7 mouse cellular contexts compared by ENCODE assay signal in genomic region chr9:74848411-74849194, GRCm38 (mm10). TPM values are rescaled to one million over a fixed set of nuclear protein-coding genes. Genes with fewer than 3 reads are reported as not detected.
DNase-seq lines count a peak whose midpoint lies in the region; ATAC-seq and TF ChIP-seq lines count a peak whose summit lies in the region.

No protein-coding gene starts in this region.

- no peak for DNase-seq in lung, postnatal 0 days (ENCODE audit: low spot score)
- DNase-seq in lung, postnatal 25 days (ENCODE audit: low spot score): no peak
- peak; percentile 53 for DNase-seq in liver, embryonic 11.5 days (ENCODE audit: low spot score)
- no peak for DNase-seq in spleen, adult 12 weeks (ENCODE audit: low spot score)

- no peaks in the 10 kb centered on the region for H3K36me3 ChIP-seq in lung, postnatal 0 days (ENCODE audit: insufficient read depth, low read length)
- H3K36me3 ChIP-seq in forebrain, embryonic 12.5 days (replicated peaks): no peaks in the 10 kb centered on the region
- no peaks in the 10 kb centered on the region for H3K36me3 ChIP-seq in liver, embryonic 11.5 days (ENCODE audit: control insufficient read depth, insufficient read depth, low read length)
- no peaks in the 10 kb centered on the region for H3K36me3 ChIP-seq in stomach, embryonic 16.5 days (ENCODE audit: control insufficient read depth, insufficient read depth, low read length)

- H3K4me2 ChIP-seq in lung, postnatal 0 days (replicated peaks; ENCODE audit: low read depth, low read length): peak overlapping the region; percentile 49
- H3K4me2 ChIP-seq in forebrain, embryonic 12.5 days: peak overlapping the region; percentile 85
- peak overlapping the region; percentile 59 for H3K4me2 ChIP-seq in liver, embryonic 11.5 days
- H3K4me2 ChIP-seq in stomach, embryonic 16.5 days (ENCODE audit: low read depth, low read length): peak overlapping the region; percentile 59

- H3K4me3 ChIP-seq in lung, postnatal 0 days (ENCODE audit: low read depth, low read length): peak overlapping the region; percentile 28
- H3K4me3 ChIP-seq in forebrain, embryonic 12.5 days (replicated peaks): peak overlapping the region; percentile 45
- peak overlapping the region; percentile 51 for H3K4me3 ChIP-seq in liver, embryonic 11.5 days (ENCODE audit: low read depth, low read length)
- peak overlapping the region; percentile 37 for H3K4me3 ChIP-seq in stomach, embryonic 16.5 days (replicated peaks; ENCODE audit: low read length)

- peaks cover 72% of the 10 kb centered on the region for H3K27me3 ChIP-seq in lung, postnatal 0 days (replicated peaks; ENCODE audit: insufficient read depth, low read length)
- peaks cover 83% of the 10 kb centered on the region for H3K27me3 ChIP-seq in forebrain, embryonic 12.5 days
- H3K27me3 ChIP-seq in liver, embryonic 11.5 days (replicated peaks; ENCODE audit: control insufficient read depth, insufficient read depth, low read length): peaks cover 76% of the 10 kb centered on the region
- peaks cover 83% of the 10 kb centered on the region for H3K27me3 ChIP-seq in stomach, embryonic 16.5 days (ENCODE audit: control insufficient read depth, insufficient read depth, low read length)

- H3K9ac ChIP-seq in lung, postnatal 0 days (replicated peaks; ENCODE audit: low read depth): no peak overlapping the region
- H3K9ac ChIP-seq in forebrain, embryonic 12.5 days: peak overlapping the region; percentile 47; the same call in 1 of the 2 replicates
- peak overlapping the region; percentile 35; the same call in 1 of the 2 replicates for H3K9ac ChIP-seq in liver, embryonic 11.5 days (ENCODE audit: low read depth, low read length)
- peak overlapping the region; percentile 51 for H3K9ac ChIP-seq in stomach, embryonic 16.5 days (ENCODE audit: low read length)

- peaks cover 6% of the 10 kb centered on the region; the same call in 1 of the 2 replicates for H3K4me1 ChIP-seq in lung, postnatal 0 days (ENCODE audit: insufficient read depth, low read depth, low read length)
- H3K4me1 ChIP-seq in forebrain, embryonic 12.5 days: peaks cover 26% of the 10 kb centered on the region
- H3K4me1 ChIP-seq in liver, embryonic 11.5 days (replicated peaks; ENCODE audit: control insufficient read depth, insufficient read depth, low read length): 0 out of 2 replicates have a peak, but pooled peaks cover 2% of the 10 kb centered on the region
- H3K4me1 ChIP-seq in stomach, embryonic 16.5 days (ENCODE audit: control insufficient read depth, insufficient read depth, low read length): 0 out of 2 replicates have a peak, but pooled peaks cover 8% of the 10 kb centered on the region

- no peak for TF ChIP-seq CTCF in lung, postnatal 0 days (IDR thresholded peaks at IDR 0.05)

- TF ChIP-seq EP300 in lung, postnatal 0 days (IDR thresholded peaks at IDR 0.05): no peak

- ATAC-seq in lung, postnatal 0 days: no peak
- no peak; the same call in 1 of the 2 replicates for ATAC-seq in forebrain, embryonic 12.5 days (ENCODE audit: low FRiP score)
- no peak for ATAC-seq in liver, embryonic 11.5 days (replicated peaks; ENCODE audit: low FRiP score)
- no peak for ATAC-seq in stomach, embryonic 16.5 days (ENCODE audit: insufficient read depth, low FRiP score)
- ATAC-seq in megakaryocyte progenitor cell, adult 5-6 weeks (replicated peaks; ENCODE audit: poor library complexity): no peak

- WGBS in lung, postnatal 0 days: 1% methylated on average over 46 of the region's 46 CpGs
- WGBS in forebrain, embryonic 12.5 days: under 1% methylated on average over 46 of the region's 46 CpGs
- 2% methylated on average over 46 of the region's 46 CpGs for WGBS in liver, embryonic 11.5 days
- WGBS in stomach, embryonic 16.5 days: 1% methylated on average over 46 of the region's 46 CpGs

- no peak overlapping the region for H3K27ac ChIP-seq in lung, postnatal 0 days (ENCODE audit: low read length)
- H3K27ac ChIP-seq in forebrain, embryonic 12.5 days: no peak overlapping the region
- H3K27ac ChIP-seq in liver, embryonic 11.5 days (ENCODE audit: low read depth, low read length): peak overlapping the region; percentile 71
- H3K27ac ChIP-seq in stomach, embryonic 16.5 days (ENCODE audit: low read length): 0 out of 2 replicates have a peak overlapping the region, but pooled peaks have one; percentile 15

- no peaks in the 10 kb centered on the region for H3K9me3 ChIP-seq in lung, postnatal 0 days (ENCODE audit: low read length)
- no peaks in the 10 kb centered on the region for H3K9me3 ChIP-seq in forebrain, embryonic 12.5 days
- H3K9me3 ChIP-seq in liver, embryonic 11.5 days (ENCODE audit: control insufficient read depth, low read length): no peaks in the 10 kb centered on the region
- no peaks in the 10 kb centered on the region for H3K9me3 ChIP-seq in stomach, embryonic 16.5 days (replicated peaks; ENCODE audit: control insufficient read depth, low read length)

RNA-seq across cellular contexts. Expression of gene Onecut1, which starts 13.1 kb away (rescaled TPM):
- polyA plus RNA-seq in lung, postnatal 0 days (2015; fragmentation: Nextera tagmentation; extraction: Ambion mirVana): not detected in 2 replicates
- 2.7 TPM in 2 replicates for polyA plus RNA-seq in forebrain, embryonic 12.5 days (2016; fragmentation: Nextera tagmentation; extraction: Ambion mirVana)
- 3.4 and 4.1 TPM in 2 replicates for polyA plus RNA-seq in liver, embryonic 11.5 days (2014; fragmentation: Nextera tagmentation; extraction: Ambion mirVana)
- polyA plus RNA-seq in stomach, embryonic 16.5 days (2015; fragmentation: Nextera tagmentation; extraction: Ambion mirVana): 1.5 and 2.0 TPM in 2 replicates
- not detected in 2 replicates for total RNA-seq in megakaryocyte progenitor cell, adult 5-6 weeks (2015)
- not detected in 2 replicates for total RNA-seq in megakaryocyte progenitor cell, adult 5-6 weeks (2017)

Comparison
In these comparisons a context has a peak if more than half of its experiments do, and no peak if none do; other contexts are left out.
1. H3K27ac ChIP-seq: peak in liver, embryonic 11.5 days (single experiment) and stomach, embryonic 16.5 days (single experiment); none in lung, postnatal 0 days (single experiment) and forebrain, embryonic 12.5 days (single experiment).
2. Peak in every context shown above with its lines, with median percentiles within 50 percentile points of each other: H3K4me2 ChIP-seq and H3K4me3 ChIP-seq.